Mouse (Mus musculus): ENCODE measurements around the gene Pik3ap1.

- no peak for TF ChIP-seq CTCF (IDR thresholded peaks at IDR 0.05; ENCODE audit: low read depth, low read length)
- TF ChIP-seq POLR2A (IDR thresholded peaks at IDR 0.05; ENCODE audit: borderline replicate concordance, low read depth, low read length): no peak
These were observed 114.0 kb downstream of the Pik3ap1 start for GRCm38 (mm10) chr19:41270906-41271305.

Data from bone marrow macrophage, adult 2 months (primary cell).